In the genomic region with DNA sequence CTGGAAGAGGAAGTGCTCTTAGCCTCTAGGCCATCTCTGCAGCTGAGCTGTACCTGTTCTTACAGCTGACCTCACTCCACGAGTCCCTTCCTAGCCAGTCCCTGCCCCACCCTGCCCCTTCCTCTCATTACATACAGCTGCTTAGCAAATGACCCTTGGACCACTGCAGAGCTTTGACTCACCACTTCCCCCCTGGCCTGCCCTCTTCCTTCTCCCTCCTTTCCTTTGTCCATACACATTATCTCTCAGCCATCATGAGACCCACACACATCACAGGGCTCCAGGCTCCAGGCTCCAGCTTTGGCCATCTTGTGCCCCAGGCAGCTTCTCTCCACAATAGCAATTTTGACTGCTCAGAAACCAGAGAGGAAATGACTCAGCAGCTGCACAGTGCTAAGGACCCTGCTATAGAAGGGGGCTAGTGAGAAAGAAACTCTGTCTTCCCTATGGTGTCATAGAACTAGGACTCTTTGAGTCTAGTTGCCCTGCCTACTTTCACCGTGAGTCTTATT, we compare ENCODE assay signal across 10 mouse cellular contexts. TPM values are rescaled to one million over a fixed set of nuclear protein-coding genes. Genes with fewer than 3 reads are reported as not detected.
DNase-seq lines count a peak whose midpoint lies in the region; TF ChIP-seq lines count a peak whose summit lies in the region.
"Had no signal": no experiment of that assay in that cellular context is flagged by ENCODE, and none has a peak within 500 bp of the region (broad histone marks: within the 10 kb centered on the region; RNA-seq: fewer than 3 reads in every experiment).

No protein-coding gene starts in this region.

- no peaks in the 10 kb centered on the region for H3K36me3 ChIP-seq in ES-E14 (ENCODE audit: control insufficient read depth, insufficient read depth, low read length, poor library complexity, severe bottlenecking)
- H3K36me3 ChIP-seq in megakaryocyte, embryonic 14.5 days (replicated peaks; ENCODE audit: low read length) = no peaks in the 10 kb centered on the region

- intact Hi-C loops in left cerebral cortex, adult 2 months (cut with DNase I) = no loop called here
- intact Hi-C loops in left cerebral cortex, postnatal 4 days (cut with DNase I) = no loop called here
- intact Hi-C loops in left cerebral cortex, postnatal 14 days (cut with DNase I) = no loop called here

- H3K27ac ChIP-seq in left cerebral cortex, adult 2 months = peak overlapping the region; percentile 24; the same call in 1 of the 2 replicates
- peak overlapping the region; percentile 6; the same call in 1 of the 2 replicates for H3K27ac ChIP-seq in ES-E14 (ENCODE audit: insufficient read depth, low read depth, low read length, poor library complexity, severe bottlenecking)
- H3K27ac ChIP-seq: forebrain, embryonic 13.5 days had no signal

- DNase-seq in left cerebral cortex, adult 2 months (ENCODE audit: extremely low spot score in 1 of 2, low spot score in 2 of 2) = no peak
- DNase-seq in left cerebral cortex, postnatal 4 days = no peak
- DNase-seq in ES-E14 (ENCODE audit: low read depth, low spot score) = no peak
- DNase-seq in embryo, embryonic 11 days = peak; percentile 8
- DNase-seq in left cerebral cortex, postnatal 14 days (ENCODE audit: low spot score in 2 of 2) = no peak
- DNase-seq in kidney, adult 18-20 months = no peak
- no peak for DNase-seq in cerebellum, adult 9-11 months
- DNase-seq: lung, adult 18-20 months had no signal

- in situ Hi-C loops in ES-E14 (cut with MboI; ENCODE audit: low sequenced_read_pairs in 2 of 2, unreplicated experiment in 2 of 2) = no loop called here

- H3K4me3 ChIP-seq in left cerebral cortex, adult 2 months = no peak overlapping the region
- H3K4me3 ChIP-seq in ES-E14 (ENCODE audit: insufficient read depth in 1 of 2, low read depth in 1 of 2, low read length in 2 of 2, poor library complexity in 1 of 2, severe bottlenecking in 1 of 2) = no peak overlapping the region
- H3K4me3 ChIP-seq in megakaryocyte, embryonic 14.5 days (replicated peaks) = peak overlapping the region; percentile 86
- H3K4me3 ChIP-seq: forebrain, embryonic 13.5 days had no signal

- H3K27me3 ChIP-seq in megakaryocyte, embryonic 14.5 days (replicated peaks) = no peaks in the 10 kb centered on the region
- H3K27me3 ChIP-seq: forebrain, embryonic 13.5 days had no signal

- peaks cover 8 to 20% of the 10 kb centered on the region in 2 experiments for H3K4me1 ChIP-seq in ES-E14 (ENCODE audit: control insufficient read depth in 2 of 2, insufficient read depth in 2 of 2, low read length in 2 of 2, poor library complexity in 1 of 2)
- H3K4me1 ChIP-seq in megakaryocyte, embryonic 14.5 days = peaks cover 56% of the 10 kb centered on the region
- H3K4me1 ChIP-seq: forebrain, embryonic 13.5 days had no signal

- H3K9me3 ChIP-seq in ES-E14 (ENCODE audit: control insufficient read depth, insufficient read depth, low read depth, low read length) = no peaks in the 10 kb centered on the region
- H3K9me3 ChIP-seq in megakaryocyte, embryonic 14.5 days = no peaks in the 10 kb centered on the region
- H3K9me3 ChIP-seq: forebrain, embryonic 13.5 days had no signal

- no peak overlapping the region for H3K9ac ChIP-seq in ES-E14 (ENCODE audit: insufficient read depth, low read depth, low read length, poor library complexity, severe bottlenecking)
- H3K9ac ChIP-seq: forebrain, embryonic 13.5 days had no signal

- TF ChIP-seq CTCF in left cerebral cortex, adult 2 months (IDR thresholded peaks at IDR 0.05) = no peak

TF ChIP-seq in ES-E14, 5 proteins besides CTCF, POLR2A, EP300 and RAD21:
- TF ChIP-seq HCFC1 (IDR thresholded peaks at IDR 0.05; ENCODE audit: borderline replicate concordance, insufficient read depth, low read length) (no peak), MAFK (IDR thresholded peaks at IDR 0.05; ENCODE audit: insufficient read depth, low read depth, low read length) (0 out of 2 replicates have a peak, but pooled peaks have one; percentile 29)

RNA-seq across cellular contexts. Expression of gene Nwd1, which starts 36.6 kb away (rescaled TPM):
- total RNA-seq in left cerebral cortex, adult 2 months (2021) = 10 to 100 TPM; 46.1 to 46.9 TPM
- 10 to 100 TPM; 21.6 to 23.4 TPM for total RNA-seq in left cerebral cortex, postnatal 4 days (2021)
- 0.26 and 0.76 TPM in 2 replicates for total RNA-seq in ES-E14 (2012; rRNA removed)
- 0.11 and 0.58 TPM in 2 replicates for polyA plus RNA-seq in megakaryocyte, embryonic 14.5 days (2012; ENCODE audit: insufficient read depth, low replicate concordance)
- 10 to 100 TPM; 33.7 to 36.7 TPM for total RNA-seq in left cerebral cortex, postnatal 14 days (2021)

RNA-seq across cellular contexts. Expression of gene Sin3b, which starts 40.0 kb away (rescaled TPM):
- total RNA-seq in left cerebral cortex, adult 2 months (2021) = 100 to 1,000 TPM; 148 to 162 TPM
- total RNA-seq in left cerebral cortex, postnatal 4 days (2021) = 100 to 1,000 TPM; 207 to 223 TPM
- 135 and 189 TPM in 2 replicates for total RNA-seq in ES-E14 (2012; rRNA removed)
- 104 and 124 TPM in 2 replicates for polyA plus RNA-seq in megakaryocyte, embryonic 14.5 days (2012; ENCODE audit: insufficient read depth, low replicate concordance)
- 100 to 1,000 TPM; 139 to 152 TPM for total RNA-seq in left cerebral cortex, postnatal 14 days (2021)

Comparison
In these comparisons a context has a peak if more than half of its experiments do, and no peak if none do; other contexts are left out.
1. RNA of gene Nwd1, which starts 36.6 kb away (total RNA-seq): 46.1 to 46.9 TPM in left cerebral cortex, adult 2 months, 33.7 to 36.7 TPM in left cerebral cortex, postnatal 14 days and 21.6 to 23.4 TPM in left cerebral cortex, postnatal 4 days; 0.26 to 0.76 TPM in ES-E14; every median in the first group is over 10 times any median in the second.